Mouse (Mus musculus): ENCODE results near the gene Rgp1. TPM values are rescaled to one million over a fixed set of nuclear protein-coding genes. Genes with fewer than 3 reads are reported as not detected.

The Rgp1 gene
- polyA plus RNA-seq, 1 experiment from 2014 or later: 24.8 TPM

- Histone ChIP-seq H3K4me2 (no peak overlapping the region), H3K36me3 (replicated peaks) (peaks cover 42% of the 10 kb centered on the region), H3K9ac (no peak overlapping the region), H3K27me3 (replicated peaks) (no peaks in the 10 kb centered on the region), H3K4me3 (no peak overlapping the region), H3K27ac (no peak overlapping the region), H3K4me1 (peaks cover 24% of the 10 kb centered on the region), H3K9me3 (no peaks in the 10 kb centered on the region)
- ATAC-seq (replicated peaks): no peak
- WGBS: 96% methylated on average over 7 of the region's 7 CpGs
These were observed 22.6 kb upstream of the Rgp1 start for GRCm38 (mm10) chr4:43555926-43556325.

GRCm38 (mm10) chr4:43558028-43558630 is 20.4 kb upstream of the Rgp1 start:
- no peak for ATAC-seq (replicated peaks)
- Histone ChIP-seq H3K4me1 (peaks cover 33% of the 10 kb centered on the region), H3K9me3 (no peaks in the 10 kb centered on the region), H3K36me3 (replicated peaks) (peaks cover 26% of the 10 kb centered on the region), H3K9ac (no peak overlapping the region), H3K4me2 (no peak overlapping the region), H3K4me3 (no peak overlapping the region), H3K27ac (no peak overlapping the region), H3K27me3 (replicated peaks) (no peaks in the 10 kb centered on the region)
- 62% methylated on average over 5 of the region's 5 CpGs for WGBS

GRCm38 (mm10) chr4:43558631-43559356 is 19.7 kb upstream of the Rgp1 start:
- ATAC-seq (replicated peaks): no peak
- Histone ChIP-seq H3K4me3 (no peak overlapping the region), H3K4me2 (no peak overlapping the region), H3K9ac (no peak overlapping the region; the same call in 1 of the 2 replicates), H3K4me1 (peaks cover 40% of the 10 kb centered on the region), H3K27me3 (replicated peaks) (no peaks in the 10 kb centered on the region), H3K9me3 (no peaks in the 10 kb centered on the region), H3K27ac (no peak overlapping the region), H3K36me3 (replicated peaks) (peaks cover 24% of the 10 kb centered on the region)
- WGBS: 43% methylated on average over 13 of the region's 13 CpGs

GRCm38 (mm10) chr4:43559519-43560242 is 18.8 kb upstream of the Rgp1 start:
- Histone ChIP-seq H3K9me3 (no peaks in the 10 kb centered on the region), H3K4me1 (peaks cover 44% of the 10 kb centered on the region), H3K4me2 (peak overlapping the region; percentile 93; the same call in 1 of the 2 replicates), H3K36me3 (replicated peaks) (peaks cover 15% of the 10 kb centered on the region), H3K27me3 (replicated peaks) (no peaks in the 10 kb centered on the region), H3K4me3 (no peak overlapping the region), H3K27ac (no peak overlapping the region), H3K9ac (no peak overlapping the region)
- WGBS: 84% methylated on average over 13 of the region's 13 CpGs
- no peak for ATAC-seq (replicated peaks)

GRCm38 (mm10) chr4:43560243-43560611 is 18.3 kb upstream of the Rgp1 start:
- WGBS: 59% methylated on average over 6 of the region's 6 CpGs
- Histone ChIP-seq H3K9me3 (no peaks in the 10 kb centered on the region), H3K4me3 (no peak overlapping the region), H3K4me1 (peaks cover 44% of the 10 kb centered on the region), H3K27me3 (replicated peaks) (no peaks in the 10 kb centered on the region), H3K9ac (no peak overlapping the region), H3K4me2 (peak overlapping the region; percentile 93; the same call in 1 of the 2 replicates), H3K27ac (no peak overlapping the region), H3K36me3 (replicated peaks) (peaks cover 15% of the 10 kb centered on the region)
- no peak for ATAC-seq (replicated peaks)

DNA sequence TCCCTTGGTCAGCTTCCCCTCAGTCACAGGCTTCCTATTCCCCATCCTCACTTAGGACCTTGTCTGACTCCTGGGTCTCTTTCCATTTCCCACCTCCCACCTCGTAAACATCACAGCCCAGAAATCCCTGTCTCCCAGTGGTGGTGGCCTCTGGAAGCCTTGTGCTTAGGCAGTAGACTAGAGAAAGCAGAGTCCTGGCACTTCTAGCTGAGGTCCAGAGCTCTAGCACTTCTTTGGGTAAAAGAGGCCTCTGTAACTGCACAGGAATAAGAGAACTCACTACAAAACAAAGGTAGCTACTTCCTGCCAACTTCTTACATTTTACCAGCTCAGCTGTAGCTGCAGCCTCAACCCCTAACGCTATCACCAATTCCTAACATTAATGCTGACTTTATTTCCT is 17.5 kb upstream of the Rgp1 start:
- H3K27me3 ChIP-seq (replicated peaks): no peaks in the 10 kb centered on the region

DNA sequence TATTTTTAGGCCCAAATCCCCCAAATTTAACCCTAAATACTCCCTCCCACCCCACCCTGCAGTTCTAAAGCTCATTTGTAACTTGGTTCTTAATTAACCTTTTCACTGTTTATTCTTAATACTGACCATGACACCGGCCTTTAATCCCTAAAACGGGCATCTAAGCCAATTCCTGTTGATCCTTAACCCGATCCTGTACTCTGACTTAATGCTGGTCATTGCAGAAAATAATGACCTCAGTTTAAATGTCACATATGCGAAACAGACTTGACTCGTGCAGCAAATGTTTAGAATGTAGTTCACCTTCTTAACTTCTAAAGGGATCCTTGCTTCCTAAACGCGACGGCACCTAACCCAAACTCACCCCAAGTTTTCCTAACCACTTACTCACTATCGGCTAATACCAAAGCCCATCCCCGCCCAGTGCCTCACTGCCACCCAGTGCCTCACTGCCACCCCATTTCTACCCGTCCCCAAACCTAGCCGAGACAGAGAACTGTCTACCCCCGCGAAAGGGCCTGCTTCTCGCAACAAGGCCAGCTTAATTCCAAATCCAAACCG is 17.0 kb upstream of the Rgp1 start:
- peaks cover 19% of the 10 kb centered on the region for H3K36me3 ChIP-seq (replicated peaks)
- 2% methylated on average over 16 of the region's 16 CpGs for WGBS
- peak overlapping the region; percentile 93 for H3K9ac ChIP-seq
- H3K4me3 ChIP-seq: peak overlapping the region; percentile 90
- no peaks in the 10 kb centered on the region for H3K27me3 ChIP-seq (replicated peaks)
- peaks cover 44% of the 10 kb centered on the region for H3K4me1 ChIP-seq
- H3K9me3 ChIP-seq: no peaks in the 10 kb centered on the region
- H3K4me2 ChIP-seq: peak overlapping the region; percentile 93
- peak; percentile 53; the same call in 1 of the 2 replicates for ATAC-seq (replicated peaks)
- H3K27ac ChIP-seq: peak overlapping the region; percentile 97

More for the DNA sequence above, 17.5 kb upstream of the Rgp1 start:
- peak overlapping the region; percentile 90 for H3K4me3 ChIP-seq
- H3K4me1 ChIP-seq: peaks cover 44% of the 10 kb centered on the region
- no peaks in the 10 kb centered on the region for H3K9me3 ChIP-seq
- peaks cover 15% of the 10 kb centered on the region for H3K36me3 ChIP-seq (replicated peaks)
- no peak for ATAC-seq (replicated peaks)
- H3K9ac ChIP-seq: peak overlapping the region; percentile 93
- H3K4me2 ChIP-seq: peak overlapping the region; percentile 93
- WGBS: 49% methylated on average over 2 of the region's 2 CpGs
- no peak overlapping the region for H3K27ac ChIP-seq

GRCm38 (mm10) chr4:43561997-43562768 is 16.3 kb upstream of the Rgp1 start, which contains the start of the genes Creb3 and Tln1:
Gene Creb3, plus strand, starts transcription at chr4:43562332.
Gene Tln1, minus strand, starts transcription at chr4:43562691.
- Histone ChIP-seq H3K9ac (peak within 1 kb of the TSS; percentile 93), H3K4me3 (peak within 1 kb of the TSS; percentile 90), H3K9me3 (no peaks in the 10 kb centered on the region), H3K27me3 (replicated peaks) (no peaks in the 10 kb centered on the region), H3K27ac (peak within 1 kb of the TSS; percentile 97), H3K4me1 (peaks cover 44% of the 10 kb centered on the region), H3K36me3 (replicated peaks) (peaks cover 25% of the 10 kb centered on the region), H3K4me2 (peak within 1 kb of the TSS; percentile 93)
- under 1% methylated on average over 62 of the region's 62 CpGs for WGBS
- ATAC-seq (replicated peaks): peak; percentile 96

DNA sequence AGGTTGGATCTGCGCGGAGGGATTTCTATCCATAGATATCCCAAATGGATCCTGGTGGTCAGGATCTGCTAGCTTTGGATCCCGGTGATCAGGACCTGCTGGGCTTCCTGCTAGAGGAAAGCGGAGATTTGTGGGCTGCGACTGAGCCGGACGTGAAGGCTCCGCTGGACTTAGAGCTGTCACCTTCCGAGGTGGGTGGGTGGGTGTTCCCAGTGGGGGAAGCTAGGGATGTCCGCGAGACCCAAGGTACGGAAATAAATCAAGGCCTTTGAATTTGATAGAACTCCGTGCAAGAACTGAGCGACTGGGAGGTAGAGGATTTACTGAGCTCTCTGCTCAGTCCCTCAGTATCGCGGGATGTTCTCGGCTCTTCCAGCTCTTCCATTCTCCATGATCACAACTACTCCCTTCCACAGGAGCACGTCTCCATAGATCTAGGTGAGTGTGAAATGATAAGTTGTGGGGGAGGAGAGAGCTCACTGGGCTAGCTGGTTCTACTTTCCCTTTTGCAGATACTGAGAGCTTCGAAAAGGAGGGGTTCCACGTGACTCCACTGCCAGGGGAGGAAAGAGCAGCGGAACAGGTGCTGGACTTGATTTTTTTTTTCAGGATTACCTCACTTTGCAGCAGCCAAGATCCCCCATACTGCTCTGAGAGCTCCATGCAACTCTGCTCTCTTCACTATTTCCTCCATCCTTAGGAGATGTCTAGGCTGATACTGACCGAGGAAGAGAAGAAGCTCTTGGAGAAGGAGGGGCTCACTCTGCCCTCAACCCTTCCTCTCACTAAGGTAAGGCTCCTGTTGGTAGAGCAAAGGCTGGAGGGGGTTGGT is 15.5 kb upstream of the Rgp1 start:
- H3K9ac ChIP-seq: peak overlapping the region; percentile 93

GRCm38 (mm10) chr4:43563601-43563875 is 15.0 kb upstream of the Rgp1 start:
- H3K9me3 ChIP-seq: no peaks in the 10 kb centered on the region
- 88% methylated on average over 4 of the region's 4 CpGs for WGBS
- peaks cover 42% of the 10 kb centered on the region for H3K4me1 ChIP-seq
- H3K36me3 ChIP-seq (replicated peaks): peaks cover 39% of the 10 kb centered on the region
- ATAC-seq (replicated peaks): no peak
- peak overlapping the region; percentile 93 for H3K4me2 ChIP-seq
- H3K27me3 ChIP-seq (replicated peaks): no peaks in the 10 kb centered on the region
- no peak overlapping the region for H3K27ac ChIP-seq
- H3K9ac ChIP-seq: peak overlapping the region; percentile 93; the same call in 1 of the 2 replicates
- H3K4me3 ChIP-seq: peak overlapping the region; percentile 90

More for the DNA sequence above, 15.5 kb upstream of the Rgp1 start:
- Histone ChIP-seq H3K27ac (peak overlapping the region; percentile 97), H3K4me2 (peak overlapping the region; percentile 93), H3K27me3 (replicated peaks) (no peaks in the 10 kb centered on the region), H3K4me1 (peaks cover 44% of the 10 kb centered on the region), H3K4me3 (peak overlapping the region; percentile 90), H3K9me3 (no peaks in the 10 kb centered on the region), H3K36me3 (replicated peaks) (peaks cover 33% of the 10 kb centered on the region)
- WGBS: 7% methylated on average over 22 of the region's 22 CpGs
- peak; percentile 43 for ATAC-seq (replicated peaks)

GRCm38 (mm10) chr4:43564231-43564630 is 14.3 kb upstream of the Rgp1 start:
- 56% methylated on average over 2 of the region's 2 CpGs for WGBS

More at GRCm38 (mm10) chr4:43564231-43564630, 14.3 kb upstream of the Rgp1 start:
- Histone ChIP-seq H3K4me3 (no peak overlapping the region), H3K9me3 (no peaks in the 10 kb centered on the region), H3K9ac (no peak overlapping the region), H3K4me2 (no peak overlapping the region), H3K27ac (no peak overlapping the region), H3K36me3 (replicated peaks) (peaks cover 46% of the 10 kb centered on the region), H3K4me1 (peaks cover 37% of the 10 kb centered on the region), H3K27me3 (replicated peaks) (no peaks in the 10 kb centered on the region)
- ATAC-seq (replicated peaks): no peak

Data from midbrain, embryonic 15.5 days (tissue).